In the genomic region with DNA sequence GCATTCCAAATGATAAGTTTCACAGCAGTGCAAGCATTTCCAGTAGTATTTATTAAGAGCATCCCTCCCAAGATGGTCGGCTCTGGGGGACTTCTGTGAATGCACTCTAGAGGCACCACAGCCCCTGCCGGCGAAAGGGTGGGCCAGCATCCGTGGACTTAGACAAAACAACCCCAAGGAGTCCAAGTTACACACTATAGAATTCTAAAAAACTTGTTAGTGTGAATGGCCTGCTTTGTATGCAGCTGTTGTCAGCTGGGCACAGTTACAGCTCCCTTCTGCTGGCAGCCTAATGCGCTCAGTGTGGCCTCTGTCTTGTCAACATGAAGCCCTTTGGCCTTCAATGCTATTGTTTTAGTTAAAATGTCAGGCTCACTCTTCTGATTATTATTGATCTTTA, we compare ENCODE assay signal across 19 mouse cellular contexts.
DNase-seq lines count a peak whose midpoint lies in the region; ATAC-seq and TF ChIP-seq lines count a peak whose summit lies in the region.
"Had no signal": no experiment of that assay in that cellular context is flagged by ENCODE, and none has a peak within 500 bp of the region (broad histone marks: within the 10 kb centered on the region; RNA-seq: fewer than 3 reads in every experiment).

No protein-coding gene starts in this region.

- H3K4me1 ChIP-seq in hindbrain, postnatal 0 days (ENCODE audit: insufficient read depth, low read length) = 0 out of 2 replicates have a peak, but pooled peaks cover 3% of the 10 kb centered on the region
- H3K4me1 ChIP-seq in hindbrain, embryonic 14.5 days (replicated peaks; ENCODE audit: control insufficient read depth, insufficient read depth, low read length) = 0 out of 2 replicates have a peak, but pooled peaks cover 4% of the 10 kb centered on the region
- peaks cover 6% of the 10 kb centered on the region; the same call in 1 of the 2 replicates for H3K4me1 ChIP-seq in midbrain, embryonic 14.5 days (ENCODE audit: control insufficient read depth, insufficient read depth, low read length)
- H3K4me1 ChIP-seq in midbrain, embryonic 13.5 days (replicated peaks) = peaks cover 35% of the 10 kb centered on the region
- H3K4me1 ChIP-seq in forebrain, embryonic 11.5 days (replicated peaks; ENCODE audit: control insufficient read depth, insufficient read depth, low read length) = peaks cover 18% of the 10 kb centered on the region
- H3K4me1 ChIP-seq in neural tube, embryonic 15.5 days = peaks cover 22% of the 10 kb centered on the region
- H3K4me1 ChIP-seq: liver, embryonic 15.5 days had no signal

- peak; percentile 49 for TF ChIP-seq CTCF in hindbrain, postnatal 0 days (IDR thresholded peaks at IDR 0.05; ENCODE audit: low read depth)

- DNase-seq in hindbrain, postnatal 0 days (ENCODE audit: low spot score) = peak; percentile 60
- DNase-seq in hindbrain, embryonic 14.5 days (ENCODE audit: low spot score) = no peak
- DNase-seq in midbrain, embryonic 14.5 days = peak; percentile 41
- DNase-seq in forebrain, embryonic 11.5 days (ENCODE audit: low spot score) = peak; percentile 74
- DNase-seq: adrenal gland, postnatal 25 days; B cell, adult 2 months; cerebellum, adult 2 months; cerebellum, postnatal 36 days; gastrocnemius, postnatal 36 days; kidney, postnatal 10 days; thymus, postnatal 36 days had no signal

- no peak overlapping the region for H3K9ac ChIP-seq in hindbrain, postnatal 0 days (replicated peaks; ENCODE audit: low read length)
- H3K9ac ChIP-seq in hindbrain, embryonic 14.5 days = no peak overlapping the region
- no peak overlapping the region for H3K9ac ChIP-seq in midbrain, embryonic 14.5 days (replicated peaks; ENCODE audit: low read length)
- H3K9ac ChIP-seq in midbrain, embryonic 13.5 days (replicated peaks) = no peak overlapping the region
- no peak overlapping the region for H3K9ac ChIP-seq in forebrain, embryonic 11.5 days (ENCODE audit: low read length)
- no peak overlapping the region for H3K9ac ChIP-seq in neural tube, embryonic 15.5 days (replicated peaks)
- H3K9ac ChIP-seq: hindbrain, embryonic 12.5 days; limb, embryonic 15.5 days; liver, embryonic 15.5 days had no signal

- no peak overlapping the region for H3K4me3 ChIP-seq in hindbrain, postnatal 0 days (ENCODE audit: low read length)
- H3K4me3 ChIP-seq in hindbrain, embryonic 14.5 days (replicated peaks; ENCODE audit: low read length) = no peak overlapping the region
- no peak overlapping the region for H3K4me3 ChIP-seq in midbrain, embryonic 14.5 days (replicated peaks; ENCODE audit: low read depth, low read length)
- H3K4me3 ChIP-seq in midbrain, embryonic 13.5 days (replicated peaks) = no peak overlapping the region
- H3K4me3 ChIP-seq in forebrain, embryonic 11.5 days (ENCODE audit: low read depth, low read length) = no peak overlapping the region
- H3K4me3 ChIP-seq in neural tube, embryonic 15.5 days (replicated peaks) = no peak overlapping the region
- H3K4me3 ChIP-seq: hindbrain, embryonic 12.5 days; limb, embryonic 15.5 days; liver, embryonic 15.5 days had no signal

- H3K9me3 ChIP-seq in hindbrain, postnatal 0 days (ENCODE audit: low read length) = no peaks in the 10 kb centered on the region
- no peaks in the 10 kb centered on the region for H3K9me3 ChIP-seq in hindbrain, embryonic 14.5 days (ENCODE audit: control insufficient read depth, low read length)
- no peaks in the 10 kb centered on the region for H3K9me3 ChIP-seq in midbrain, embryonic 14.5 days (ENCODE audit: control insufficient read depth, low read length)
- H3K9me3 ChIP-seq in midbrain, embryonic 13.5 days = no peaks in the 10 kb centered on the region
- H3K9me3 ChIP-seq in forebrain, embryonic 11.5 days (ENCODE audit: control insufficient read depth, low read length) = no peaks in the 10 kb centered on the region
- no peaks in the 10 kb centered on the region for H3K9me3 ChIP-seq in neural tube, embryonic 15.5 days (replicated peaks)
- H3K9me3 ChIP-seq: hindbrain, embryonic 12.5 days; limb, embryonic 15.5 days; liver, embryonic 15.5 days had no signal

- no peak overlapping the region for H3K27ac ChIP-seq in hindbrain, postnatal 0 days
- no peak overlapping the region for H3K27ac ChIP-seq in hindbrain, embryonic 14.5 days
- no peak overlapping the region for H3K27ac ChIP-seq in midbrain, embryonic 14.5 days (replicated peaks; ENCODE audit: low read depth, low read length)
- no peak overlapping the region for H3K27ac ChIP-seq in midbrain, embryonic 13.5 days
- H3K27ac ChIP-seq in forebrain, embryonic 11.5 days (ENCODE audit: low read depth, low read length) = no peak overlapping the region
- no peak overlapping the region for H3K27ac ChIP-seq in neural tube, embryonic 15.5 days (replicated peaks)
- H3K27ac ChIP-seq: hindbrain, embryonic 12.5 days; limb, embryonic 15.5 days; liver, embryonic 15.5 days had no signal

- H3K4me2 ChIP-seq in hindbrain, postnatal 0 days (ENCODE audit: low read depth, low read length) = no peak overlapping the region
- no peak overlapping the region for H3K4me2 ChIP-seq in hindbrain, embryonic 14.5 days (replicated peaks)
- no peak overlapping the region for H3K4me2 ChIP-seq in midbrain, embryonic 14.5 days (ENCODE audit: low read length)
- no peak overlapping the region for H3K4me2 ChIP-seq in midbrain, embryonic 13.5 days (replicated peaks)
- H3K4me2 ChIP-seq in forebrain, embryonic 11.5 days (ENCODE audit: low read depth, low read length, severe bottlenecking) = no peak overlapping the region
- H3K4me2 ChIP-seq in neural tube, embryonic 15.5 days = no peak overlapping the region
- H3K4me2 ChIP-seq: hindbrain, embryonic 12.5 days; limb, embryonic 15.5 days; liver, embryonic 15.5 days had no signal

- ATAC-seq in hindbrain, postnatal 0 days = peak; percentile 57; the same call in 1 of the 2 replicates
- no peak for ATAC-seq in hindbrain, embryonic 14.5 days (ENCODE audit: low FRiP score)
- no peak for ATAC-seq in midbrain, embryonic 14.5 days (ENCODE audit: low FRiP score, low TSS enrichment)
- ATAC-seq in midbrain, embryonic 13.5 days = no peak
- ATAC-seq in forebrain, embryonic 11.5 days (replicated peaks; ENCODE audit: low FRiP score) = peak; percentile 40
- 0 out of 2 replicates have a peak, but pooled peaks have one; percentile 29 for ATAC-seq in neural tube, embryonic 15.5 days (ENCODE audit: low FRiP score)
- no peak for ATAC-seq in inflammation-experienced regulatory T-cells, adult 6 months
- ATAC-seq in erythroblast, adult 5-6 weeks (replicated peaks; ENCODE audit: low FRiP score, poor library complexity, severe bottlenecking) = no peak
- ATAC-seq: midbrain, embryonic 16.5 days had no signal

- H3K36me3 ChIP-seq in hindbrain, postnatal 0 days (ENCODE audit: insufficient read depth, low read length) = no peaks in the 10 kb centered on the region
- no peaks in the 10 kb centered on the region for H3K36me3 ChIP-seq in hindbrain, embryonic 14.5 days (replicated peaks; ENCODE audit: control insufficient read depth, insufficient read depth)
- no peaks in the 10 kb centered on the region for H3K36me3 ChIP-seq in midbrain, embryonic 14.5 days (ENCODE audit: control insufficient read depth, insufficient read depth, low read length)
- no peaks in the 10 kb centered on the region for H3K36me3 ChIP-seq in midbrain, embryonic 13.5 days
- no peaks in the 10 kb centered on the region for H3K36me3 ChIP-seq in forebrain, embryonic 11.5 days (ENCODE audit: control insufficient read depth, insufficient read depth, low read length)
- no peaks in the 10 kb centered on the region for H3K36me3 ChIP-seq in neural tube, embryonic 15.5 days
- H3K36me3 ChIP-seq: hindbrain, embryonic 12.5 days; limb, embryonic 15.5 days; liver, embryonic 15.5 days had no signal

- no peaks in the 10 kb centered on the region; the same call in 1 of the 2 replicates for H3K27me3 ChIP-seq in hindbrain, postnatal 0 days (ENCODE audit: insufficient read depth, low read length)
- H3K27me3 ChIP-seq in hindbrain, embryonic 14.5 days (ENCODE audit: control insufficient read depth, insufficient read depth, low read length) = no peaks in the 10 kb centered on the region
- no peaks in the 10 kb centered on the region for H3K27me3 ChIP-seq in midbrain, embryonic 14.5 days (ENCODE audit: control insufficient read depth, insufficient read depth, low read length)
- H3K27me3 ChIP-seq in midbrain, embryonic 13.5 days = no peaks in the 10 kb centered on the region
- H3K27me3 ChIP-seq in forebrain, embryonic 11.5 days (ENCODE audit: control insufficient read depth, insufficient read depth, low read length) = 0 out of 2 replicates have a peak, but pooled peaks cover 2% of the 10 kb centered on the region
- H3K27me3 ChIP-seq in neural tube, embryonic 15.5 days (replicated peaks) = no peaks in the 10 kb centered on the region; the same call in 1 of the 2 replicates
- H3K27me3 ChIP-seq: limb, embryonic 15.5 days; liver, embryonic 15.5 days had no signal

- WGBS in hindbrain, postnatal 0 days = 44% methylated on average over 5 of the region's 5 CpGs
- WGBS in hindbrain, embryonic 14.5 days = 40% methylated on average over 5 of the region's 5 CpGs
- WGBS in midbrain, embryonic 14.5 days = 47% methylated on average over 5 of the region's 5 CpGs
- 37% methylated on average over 5 of the region's 5 CpGs for WGBS in midbrain, embryonic 13.5 days
- WGBS in forebrain, embryonic 11.5 days = 42% methylated on average over 5 of the region's 5 CpGs
- WGBS in neural tube, embryonic 15.5 days = 30% methylated on average over 5 of the region's 5 CpGs

Comparison
In these comparisons a context has a peak if more than half of its experiments do, and no peak if none do; other contexts are left out.
1. ATAC-seq: peak in hindbrain, postnatal 0 days (single experiment), forebrain, embryonic 11.5 days (single experiment) and neural tube, embryonic 15.5 days (single experiment); none in hindbrain, embryonic 14.5 days (single experiment), midbrain, embryonic 14.5 days (single experiment), midbrain, embryonic 13.5 days (single experiment), inflammation-experienced regulatory T-cells, adult 6 months (single experiment) and erythroblast, adult 5-6 weeks (single experiment).